Mouse (Mus musculus): Measurements from ENCODE around the gene Olfr518. TPM values are rescaled to one million over a fixed set of nuclear protein-coding genes. Genes with fewer than 3 reads are reported as not detected.

Gene Olfr518
- polyA plus RNA-seq (2014; fragmentation: Illumina TruSeq; extraction: RNeasy Lipid Tissue Mini Kit (QIAGEN cat#74804); ENCODE audit: low read depth, low replicate concordance) = not detected

GRCm38 (mm10) chr7:108884906-108885305, at the start of gene Olfr518:
Gene Olfr518, minus strand, starts transcription at chr7:108885006.

DNA sequence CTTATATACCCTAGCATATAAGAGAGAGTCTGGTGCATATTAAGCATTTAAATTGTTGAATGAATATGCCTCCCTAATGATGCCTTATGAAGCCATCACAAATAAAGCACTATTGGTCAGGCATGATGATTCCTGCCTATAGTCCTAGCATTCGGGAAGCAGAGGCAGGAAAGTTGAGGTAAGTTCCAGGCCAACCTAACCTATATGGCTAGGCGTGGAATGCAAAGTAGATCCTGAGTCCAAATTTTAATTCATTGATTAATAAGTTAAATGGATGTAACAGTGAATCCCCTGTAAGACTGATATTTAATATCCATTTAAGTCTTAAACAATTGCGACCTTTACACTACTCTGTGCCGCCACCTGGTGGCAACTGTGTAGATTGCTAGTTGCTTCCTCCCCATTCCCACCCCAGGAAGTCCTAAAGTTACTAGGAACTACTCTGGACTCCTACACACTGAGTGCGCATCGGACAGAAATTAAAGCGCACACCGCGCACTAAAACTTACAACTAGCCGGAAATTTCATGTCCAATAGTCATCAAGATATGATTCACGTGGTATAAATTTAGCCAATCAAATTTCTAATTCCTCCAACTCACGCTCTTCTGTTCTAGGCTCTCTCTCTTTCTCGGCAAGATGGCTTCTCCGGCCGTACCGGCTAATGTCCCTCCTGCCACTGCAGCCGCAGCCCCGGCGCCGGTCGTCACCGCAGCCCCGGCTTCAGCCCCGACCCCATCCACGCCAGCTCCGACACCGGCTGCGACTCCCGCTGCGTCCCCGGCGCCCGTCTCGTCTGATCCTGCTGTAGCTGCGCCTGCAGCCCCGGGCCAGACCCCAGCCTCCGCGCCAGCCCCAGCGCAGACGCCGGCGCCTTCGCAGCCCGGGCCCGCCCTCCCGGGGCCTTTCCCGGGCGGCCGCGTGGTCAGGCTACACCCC, 49.3 kb upstream of the Olfr518 start, which contains the start of gene Eif3f:
Eif3f (plus strand) TSS at position 624 of the 938 bp plus-strand sequence.

DNA sequence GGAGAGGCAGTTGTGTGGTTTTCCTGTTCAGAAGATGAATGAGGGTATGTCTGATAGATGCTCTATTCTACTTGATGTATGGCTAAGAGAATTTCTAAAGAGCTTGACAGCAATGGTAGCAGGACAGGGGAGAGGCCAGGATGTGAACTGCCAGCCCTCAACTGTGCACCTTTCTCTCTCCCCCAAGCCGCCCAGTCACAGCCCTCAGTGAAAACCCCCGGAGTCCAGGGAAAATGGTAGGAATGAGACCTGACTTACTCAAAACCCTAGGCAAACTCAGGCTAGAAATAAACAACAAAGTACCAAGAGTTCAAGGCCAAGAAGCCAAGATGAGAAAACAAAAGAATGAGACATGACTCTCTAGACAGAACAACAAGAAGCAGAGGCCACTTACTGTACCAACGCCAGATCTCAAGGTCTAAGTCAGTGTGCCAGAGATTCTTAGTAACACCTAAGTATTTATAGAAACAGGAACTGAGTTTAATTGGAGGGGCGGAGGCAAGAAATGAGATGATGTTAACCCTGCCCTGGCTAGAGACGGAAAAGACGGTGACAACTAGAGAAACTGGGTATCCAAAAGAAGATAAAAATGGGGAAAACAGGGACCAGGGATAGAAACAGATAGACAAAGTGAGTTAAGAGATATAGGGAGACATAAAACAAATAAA, 45.1 kb upstream of the Olfr518 start, which contains the start of gene Nlrp10:
Nlrp10 (minus strand) TSS at position 453 of the 668 bp plus-strand sequence.

DNA sequence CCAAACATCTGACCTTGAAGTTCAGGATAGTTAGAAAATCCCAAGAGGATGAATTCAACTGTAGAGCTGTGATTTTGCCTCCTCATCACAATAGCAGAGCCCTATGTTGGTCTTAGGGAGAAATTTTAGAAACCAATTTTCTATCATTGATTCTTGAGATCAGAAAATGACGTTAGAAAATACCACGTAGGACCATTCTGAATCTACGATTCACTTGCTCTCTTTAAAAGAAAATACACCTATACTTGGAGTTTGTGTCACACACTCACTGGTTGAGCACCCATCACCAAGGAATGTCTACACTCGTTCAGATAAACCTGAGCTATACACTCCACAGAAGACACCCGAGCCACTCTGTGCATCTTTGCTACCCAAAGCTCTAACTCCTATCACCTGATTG, 9.5 kb upstream of the Olfr518 start, which contains the start of gene Olfr519:
Olfr519 (minus strand) TSS at position 101 of the 400 bp plus-strand sequence.

GRCm38 (mm10) chr7:108872279-108872678, 12.5 kb downstream of the Olfr518 start, which contains the start of gene Olfr517:
Gene Olfr517, minus strand, starts transcription at chr7:108872379.

GRCm38 (mm10) chr7:108850429-108850828, 34.4 kb downstream of the Olfr518 start, which contains the start of gene Olfr516:
Gene Olfr516, minus strand, starts transcription at chr7:108850529.

Other genes starting within 250 kb of the Olfr518 start
- gene Olfr509, start 233.1 kb downstream of the Olfr518 start, polyA plus RNA-seq (2014; fragmentation: Illumina TruSeq; extraction: RNeasy Lipid Tissue Mini Kit (QIAGEN cat#74804); ENCODE audit: low read depth, low replicate concordance) = not detected
- gene Olfr510, start 218.6 kb downstream of the Olfr518 start, polyA plus RNA-seq (2014; fragmentation: Illumina TruSeq; extraction: RNeasy Lipid Tissue Mini Kit (QIAGEN cat#74804); ENCODE audit: low read depth, low replicate concordance) = not detected
- not detected for gene Olfr512, start 171.7 kb downstream of the Olfr518 start, polyA plus RNA-seq (2014; fragmentation: Illumina TruSeq; extraction: RNeasy Lipid Tissue Mini Kit (QIAGEN cat#74804); ENCODE audit: low read depth, low replicate concordance)
- not detected for gene Olfr513, start 134.0 kb downstream of the Olfr518 start, polyA plus RNA-seq (2014; fragmentation: Illumina TruSeq; extraction: RNeasy Lipid Tissue Mini Kit (QIAGEN cat#74804); ENCODE audit: low read depth, low replicate concordance)
- gene Olfr514, start 59.0 kb downstream of the Olfr518 start, polyA plus RNA-seq (2014; fragmentation: Illumina TruSeq; extraction: RNeasy Lipid Tissue Mini Kit (QIAGEN cat#74804); ENCODE audit: low read depth, low replicate concordance) = not detected
- not detected for gene Olfr516, start 34.5 kb downstream of the Olfr518 start, polyA plus RNA-seq (2014; fragmentation: Illumina TruSeq; extraction: RNeasy Lipid Tissue Mini Kit (QIAGEN cat#74804); ENCODE audit: low read depth, low replicate concordance)
- not detected for gene Olfr517, start 12.6 kb downstream of the Olfr518 start, polyA plus RNA-seq (2014; fragmentation: Illumina TruSeq; extraction: RNeasy Lipid Tissue Mini Kit (QIAGEN cat#74804); ENCODE audit: low read depth, low replicate concordance)
- gene Olfr519, start 9.4 kb upstream of the Olfr518 start, polyA plus RNA-seq (2014; fragmentation: Illumina TruSeq; extraction: RNeasy Lipid Tissue Mini Kit (QIAGEN cat#74804); ENCODE audit: low read depth, low replicate concordance) = not detected
- gene Nlrp10, start 45.2 kb upstream of the Olfr518 start, polyA plus RNA-seq (2014; fragmentation: Illumina TruSeq; extraction: RNeasy Lipid Tissue Mini Kit (QIAGEN cat#74804); ENCODE audit: low read depth, low replicate concordance) = not detected
- 24.5 TPM for gene Eif3f, start 49.4 kb upstream of the Olfr518 start, polyA plus RNA-seq (2014; fragmentation: Illumina TruSeq; extraction: RNeasy Lipid Tissue Mini Kit (QIAGEN cat#74804); ENCODE audit: low read depth, low replicate concordance)
- not detected for gene Tub, start 65.3 kb upstream of the Olfr518 start, polyA plus RNA-seq (2014; fragmentation: Illumina TruSeq; extraction: RNeasy Lipid Tissue Mini Kit (QIAGEN cat#74804); ENCODE audit: low read depth, low replicate concordance)
- gene Ric3, start 198.3 kb upstream of the Olfr518 start, polyA plus RNA-seq (2014; fragmentation: Illumina TruSeq; extraction: RNeasy Lipid Tissue Mini Kit (QIAGEN cat#74804); ENCODE audit: low read depth, low replicate concordance) = 3.4 TPM